In genomic region chr1:187608261-187608921, GRCm38 (mm10) we compare ENCODE assay signal across 8 mouse cellular contexts. TPM values are rescaled to one million over a fixed set of nuclear protein-coding genes. Genes with fewer than 3 reads are reported as not detected.
DNase-seq lines count a peak whose midpoint lies in the region; ATAC-seq and TF ChIP-seq lines count a peak whose summit lies in the region.

TSS of gene Esrrg (plus strand) at chr1:187608791.

- H3K27ac ChIP-seq in lung, postnatal 0 days (ENCODE audit: low read length) = no peak within 1 kb of the TSS
- no peak within 1 kb of the TSS for H3K27ac ChIP-seq in forebrain, embryonic 13.5 days
- H3K27ac ChIP-seq in hindbrain, embryonic 10.5 days = peak within 1 kb of the TSS; percentile 81
- no peak within 1 kb of the TSS for H3K27ac ChIP-seq in midbrain, embryonic 16.5 days (ENCODE audit: low read length)

- H3K4me1 ChIP-seq in lung, postnatal 0 days (ENCODE audit: insufficient read depth, low read depth, low read length) = no peaks in the 10 kb centered on the region; the same call in 1 of the 2 replicates
- H3K4me1 ChIP-seq in forebrain, embryonic 13.5 days = peaks cover 64% of the 10 kb centered on the region
- H3K4me1 ChIP-seq in hindbrain, embryonic 10.5 days (replicated peaks) = peaks cover 69% of the 10 kb centered on the region
- peaks cover 37% of the 10 kb centered on the region for H3K4me1 ChIP-seq in midbrain, embryonic 16.5 days (ENCODE audit: control insufficient read depth, insufficient read depth, low read length)

- no peaks in the 10 kb centered on the region for H3K9me3 ChIP-seq in lung, postnatal 0 days (ENCODE audit: low read length)
- H3K9me3 ChIP-seq in forebrain, embryonic 13.5 days (replicated peaks) = no peaks in the 10 kb centered on the region
- H3K9me3 ChIP-seq in hindbrain, embryonic 10.5 days = no peaks in the 10 kb centered on the region
- H3K9me3 ChIP-seq in midbrain, embryonic 16.5 days (replicated peaks; ENCODE audit: control insufficient read depth, low read length, poor library complexity, severe bottlenecking) = no peaks in the 10 kb centered on the region

- no peak for DNase-seq in lung, postnatal 0 days (ENCODE audit: low spot score)
- DNase-seq in lung, postnatal 14 days = no peak
- peak; percentile 53 for DNase-seq in hindbrain, embryonic 10.5 days (ENCODE audit: low spot score)
- no peak for DNase-seq in layer of hippocampus, postnatal 36 days

- no peak for ATAC-seq in lung, postnatal 0 days
- ATAC-seq in forebrain, embryonic 13.5 days = no peak
- no peak for ATAC-seq in midbrain, embryonic 16.5 days
- no peak for ATAC-seq in erythroblast, adult 5-6 weeks (replicated peaks; ENCODE audit: low FRiP score, poor library complexity, severe bottlenecking)
- ATAC-seq in frontal cortex, adult (ENCODE audit: low TSS enrichment) = no peak

- WGBS in lung, postnatal 0 days = 4% methylated on average over 21 of the region's 21 CpGs
- WGBS in forebrain, embryonic 13.5 days = under 1% methylated on average over 21 of the region's 21 CpGs
- 2% methylated on average over 21 of the region's 21 CpGs for WGBS in hindbrain, embryonic 10.5 days
- 2% methylated on average over 21 of the region's 21 CpGs for WGBS in midbrain, embryonic 16.5 days

- peak within 1 kb of the TSS; percentile 49 for H3K4me3 ChIP-seq in lung, postnatal 0 days (ENCODE audit: low read depth, low read length)
- peak within 1 kb of the TSS; percentile 44 for H3K4me3 ChIP-seq in forebrain, embryonic 13.5 days
- peak within 1 kb of the TSS; percentile 62 for H3K4me3 ChIP-seq in hindbrain, embryonic 10.5 days
- H3K4me3 ChIP-seq in midbrain, embryonic 16.5 days (ENCODE audit: low read depth, low read length) = peak within 1 kb of the TSS; percentile 43

- no peak for TF ChIP-seq CTCF in lung, postnatal 0 days (IDR thresholded peaks at IDR 0.05)

- TF ChIP-seq EP300 in lung, postnatal 0 days (IDR thresholded peaks at IDR 0.05) = no peak

- H3K4me2 ChIP-seq in lung, postnatal 0 days (replicated peaks; ENCODE audit: low read depth, low read length) = peak within 1 kb of the TSS; percentile 83
- peak within 1 kb of the TSS; percentile 82 for H3K4me2 ChIP-seq in forebrain, embryonic 13.5 days
- peak within 1 kb of the TSS; percentile 84 for H3K4me2 ChIP-seq in midbrain, embryonic 16.5 days (ENCODE audit: low read length)

- no peaks in the 10 kb centered on the region for H3K36me3 ChIP-seq in lung, postnatal 0 days (ENCODE audit: insufficient read depth, low read length)
- H3K36me3 ChIP-seq in forebrain, embryonic 13.5 days (ENCODE audit: poor library complexity, severe bottlenecking) = no peaks in the 10 kb centered on the region
- H3K36me3 ChIP-seq in hindbrain, embryonic 10.5 days = no peaks in the 10 kb centered on the region
- H3K36me3 ChIP-seq in midbrain, embryonic 16.5 days (ENCODE audit: control insufficient read depth, insufficient read depth, low read length) = no peaks in the 10 kb centered on the region

- H3K27me3 ChIP-seq in lung, postnatal 0 days (replicated peaks; ENCODE audit: insufficient read depth, low read length) = peaks cover 53% of the 10 kb centered on the region
- H3K27me3 ChIP-seq in forebrain, embryonic 13.5 days = peaks cover 92% of the 10 kb centered on the region
- peaks cover 93% of the 10 kb centered on the region for H3K27me3 ChIP-seq in hindbrain, embryonic 10.5 days (ENCODE audit: insufficient read depth, poor library complexity, severe bottlenecking)
- peaks cover 21% of the 10 kb centered on the region for H3K27me3 ChIP-seq in midbrain, embryonic 16.5 days (ENCODE audit: control insufficient read depth, insufficient read depth, low read depth, low read length)

- no peak within 1 kb of the TSS for H3K9ac ChIP-seq in lung, postnatal 0 days (replicated peaks; ENCODE audit: low read depth)
- H3K9ac ChIP-seq in forebrain, embryonic 13.5 days = peak within 1 kb of the TSS; percentile 49
- peak within 1 kb of the TSS; percentile 54 for H3K9ac ChIP-seq in midbrain, embryonic 16.5 days (ENCODE audit: low read depth, low read length)

RNA-seq across cellular contexts. Expression of gene Esrrg, which starts in this region (rescaled TPM):
- 0.54 and 0.93 TPM in 2 replicates for polyA plus RNA-seq in lung, postnatal 0 days (2015; fragmentation: Nextera tagmentation; extraction: Ambion mirVana)
- 9.3 and 9.7 TPM in 2 replicates for polyA plus RNA-seq in forebrain, embryonic 13.5 days (2015; fragmentation: Nextera tagmentation; extraction: Ambion mirVana)
- 3.8 and 5.8 TPM in 2 replicates for polyA plus RNA-seq in hindbrain, embryonic 10.5 days (2016; fragmentation: Nextera tagmentation; extraction: Ambion mirVana)
- 10 to 100 TPM; 13.7 to 14.0 TPM for total RNA-seq in layer of hippocampus, postnatal 36 days (2021)
- polyA plus RNA-seq in midbrain, embryonic 16.5 days (2015; fragmentation: Nextera tagmentation; extraction: Ambion mirVana) = 24.9 and 26.5 TPM in 2 replicates
- not detected in 2 replicates for total RNA-seq in erythroblast, adult 5-6 weeks (2015; ENCODE audit: low replicate concordance)
- not detected in 2 replicates for total RNA-seq in erythroblast, adult 5-6 weeks (2017; ENCODE audit: low replicate concordance)

Comparison
In these comparisons a context has a peak if more than half of its experiments do, and no peak if none do; other contexts are left out.
1. RNA of gene Esrrg (total RNA-seq): 13.7 to 14.0 TPM in layer of hippocampus, postnatal 36 days; not detected in erythroblast, adult 5-6 weeks; every median in the first group is over 10 times any median in the second.
2. Peak in every context shown above with its lines, with median percentiles within 50 percentile points of each other: H3K4me2 ChIP-seq and H3K4me3 ChIP-seq.